Comparison of ENCODE assay signal across 17 mouse cellular contexts in genomic region chr14:106424714-106425113, GRCm38 (mm10).
A peak's percentile ranks its signal among the peaks of the same experiment; 100 is the strongest.
DNase-seq lines count a peak whose midpoint lies in the region; ATAC-seq and TF ChIP-seq lines count a peak whose summit lies in the region.
"Had no signal": no experiment of that assay in that cellular context is flagged by ENCODE, and none has a peak within 500 bp of the region (broad histone marks: within the 10 kb centered on the region; RNA-seq: fewer than 3 reads in every experiment).

No protein-coding gene starts in this region.

- TF ChIP-seq EP300 in heart, adult 2 months (IDR thresholded peaks at IDR 0.05; ENCODE audit: insufficient read depth, low read depth, low read length) = peak; percentile 54; the same call in 1 of the 2 replicates

- H3K9me3 ChIP-seq in kidney, postnatal 0 days (replicated peaks; ENCODE audit: low read length) = no peaks in the 10 kb centered on the region
- no peaks in the 10 kb centered on the region for H3K9me3 ChIP-seq in kidney, embryonic 16.5 days (ENCODE audit: low read length)
- H3K9me3 ChIP-seq: heart, embryonic 13.5 days; hindbrain, embryonic 15.5 days; limb, embryonic 13.5 days; midbrain, embryonic 10.5 days; neural tube, embryonic 15.5 days had no signal

- TF ChIP-seq POLR2A in heart, adult 2 months (IDR thresholded peaks at IDR 0.05; ENCODE audit: insufficient read depth, low read depth, low read length) = no peak

- no peaks in the 10 kb centered on the region for H3K4me1 ChIP-seq in kidney, postnatal 0 days (replicated peaks; ENCODE audit: insufficient read depth, low read length)
- H3K4me1 ChIP-seq in kidney, embryonic 16.5 days (ENCODE audit: insufficient read depth, low read length) = 0 out of 2 replicates have a peak, but pooled peaks cover 3% of the 10 kb centered on the region
- no peaks in the 10 kb centered on the region; the same call in 1 of the 2 replicates for H3K4me1 ChIP-seq in heart, adult 2 months (ENCODE audit: control insufficient read depth, insufficient read depth, low read length)
- H3K4me1 ChIP-seq: heart, embryonic 13.5 days; hindbrain, embryonic 15.5 days; limb, embryonic 13.5 days; midbrain, embryonic 10.5 days had no signal

- no peaks in the 10 kb centered on the region for H3K27me3 ChIP-seq in kidney, postnatal 0 days (ENCODE audit: insufficient read depth, low read length)
- no peaks in the 10 kb centered on the region for H3K27me3 ChIP-seq in kidney, embryonic 16.5 days (ENCODE audit: insufficient read depth, low read length)
- H3K27me3 ChIP-seq in heart, adult 2 months (ENCODE audit: control insufficient read depth, insufficient read depth, low read length) = no peaks in the 10 kb centered on the region
- H3K27me3 ChIP-seq: heart, embryonic 13.5 days; hindbrain, embryonic 15.5 days; limb, embryonic 13.5 days; neural tube, embryonic 15.5 days had no signal

- no peak overlapping the region for H3K4me3 ChIP-seq in kidney, postnatal 0 days (replicated peaks; ENCODE audit: low read depth, low read length)
- no peak overlapping the region for H3K4me3 ChIP-seq in kidney, embryonic 16.5 days (ENCODE audit: low read length)
- H3K4me3 ChIP-seq in heart, adult 2 months = no peak overlapping the region
- H3K4me3 ChIP-seq: heart, embryonic 13.5 days; hindbrain, embryonic 15.5 days; limb, embryonic 13.5 days; midbrain, embryonic 10.5 days; neural tube, embryonic 15.5 days had no signal

- no peaks in the 10 kb centered on the region for H3K79me2 ChIP-seq in heart, adult 2 months (replicated peaks; ENCODE audit: control insufficient read depth, insufficient read depth, low read length)

- DNase-seq in adrenal gland, postnatal 36 days = peak; percentile 1
- DNase-seq in adrenal gland, adult 18-20 months (ENCODE audit: low spot score in 2 of 2) = no peak
- DNase-seq in kidney, postnatal 0 days (ENCODE audit: low spot score) = peak; percentile 71
- peak in 1 of 2 experiments; percentile 15 for DNase-seq in heart, adult 2 months
- peak; percentile 7 to 49 for DNase-seq in kidney, postnatal 36 days
- no peak for DNase-seq in left cerebral cortex, adult 9 months (ENCODE audit: low spot score in 2 of 2)
- no peak for DNase-seq in frontal cortex, postnatal 14 days (ENCODE audit: low spot score in 2 of 2)
- DNase-seq: cerebellum, adult 2 months; retina, postnatal 1 day; spleen, adult 18-20 months; thymus, postnatal 36 days had no signal

- no peak overlapping the region for H3K9ac ChIP-seq in kidney, postnatal 0 days (ENCODE audit: low read depth, low read length)
- no peak overlapping the region for H3K9ac ChIP-seq in kidney, embryonic 16.5 days (replicated peaks; ENCODE audit: low read length)
- no peak overlapping the region for H3K9ac ChIP-seq in heart, adult 2 months (ENCODE audit: low read depth, low read length)
- H3K9ac ChIP-seq: heart, embryonic 13.5 days; hindbrain, embryonic 15.5 days; limb, embryonic 13.5 days; neural tube, embryonic 15.5 days had no signal

- no peak overlapping the region for H3K27ac ChIP-seq in kidney, postnatal 0 days
- H3K27ac ChIP-seq in kidney, embryonic 16.5 days (ENCODE audit: low read length) = no peak overlapping the region
- H3K27ac ChIP-seq in heart, adult 2 months = no peak overlapping the region
- H3K27ac ChIP-seq: heart, embryonic 13.5 days; hindbrain, embryonic 15.5 days; limb, embryonic 13.5 days; midbrain, embryonic 10.5 days; neural tube, embryonic 15.5 days had no signal

- intact Hi-C loops in heart, adult 2 months (cut with DNase I) = loop anchor here (5.0 kb wide), 1 partner anchor 202 kb away; no protein-coding TSS in a partner anchor

- no peak for ATAC-seq in kidney, postnatal 0 days (replicated peaks; ENCODE audit: low FRiP score, low read depth)
- no peak for ATAC-seq in kidney, embryonic 16.5 days (ENCODE audit: low FRiP score, low TSS enrichment)

- TF ChIP-seq CTCF in kidney, postnatal 0 days (IDR thresholded peaks at IDR 0.05; ENCODE audit: low read depth) = no peak
- TF ChIP-seq CTCF in heart, adult 2 months (IDR thresholded peaks at IDR 0.05) = no peak

- no peak overlapping the region for H3K4me2 ChIP-seq in kidney, postnatal 0 days (ENCODE audit: low read length)
- no peak overlapping the region for H3K4me2 ChIP-seq in kidney, embryonic 16.5 days (replicated peaks; ENCODE audit: low read depth, low read length)
- H3K4me2 ChIP-seq: heart, embryonic 13.5 days; hindbrain, embryonic 15.5 days; limb, embryonic 13.5 days; neural tube, embryonic 15.5 days had no signal

- no peaks in the 10 kb centered on the region for H3K36me3 ChIP-seq in kidney, postnatal 0 days (ENCODE audit: insufficient read depth, low read length)
- H3K36me3 ChIP-seq in kidney, embryonic 16.5 days (ENCODE audit: insufficient read depth, low read length) = no peaks in the 10 kb centered on the region
- no peaks in the 10 kb centered on the region for H3K36me3 ChIP-seq in heart, adult 2 months (ENCODE audit: control insufficient read depth, insufficient read depth, low read length)
- H3K36me3 ChIP-seq: heart, embryonic 13.5 days; hindbrain, embryonic 15.5 days; limb, embryonic 13.5 days; midbrain, embryonic 10.5 days; neural tube, embryonic 15.5 days had no signal

- WGBS in kidney, postnatal 0 days = 40% methylated on average over 4 of the region's 4 CpGs
- WGBS in kidney, embryonic 16.5 days = 46% methylated on average over 4 of the region's 4 CpGs
- WGBS in heart, adult 2 months = 18% methylated on average over 4 of the region's 4 CpGs

Comparison
In these comparisons a context has a peak if more than half of its experiments do, and no peak if none do; other contexts are left out.
1. DNase-seq: peak in adrenal gland, postnatal 36 days (2 of 2), kidney, postnatal 0 days (single experiment) and kidney, postnatal 36 days (2 of 2); none in adrenal gland, adult 18-20 months (0 of 2), left cerebral cortex, adult 9 months (0 of 2) and frontal cortex, postnatal 14 days (0 of 2).